Mouse (Mus musculus) liver, embryonic 14.5 days (tissue): Measurements from ENCODE around the gene Plpp2.

ENCODE experiments used
- CTCF ChIP-seq: IDR thresholded peaks from 2 replicates; pipeline ENCODE4 v1.5.1; 2016; ENCODE audit warnings: antibody characterized with exemption, low read depth, control low read depth
- EP300 ChIP-seq: IDR thresholded peaks from 2 replicates; pipeline ENCODE4 v1.6.1; 2016; ENCODE audit warnings: antibody characterized with exemption, low read depth

GRCm38 (mm10) chr10:79526661-79527452, 6.7 kb downstream of the Plpp2 start:
- TF ChIP-seq EP300, result no peak
- no peak for TF ChIP-seq CTCF
